Mouse (Mus musculus) adrenal gland, postnatal 4 days (tissue): ENCODE results near the gene Gpatch2. TPM values are rescaled to one million over a fixed set of nuclear protein-coding genes. Genes with fewer than 3 reads are reported as not detected.
A peak's percentile ranks its signal among the peaks of the same experiment; 100 is the strongest.

ENCODE experiments used
- DNase-seq, 2 experiments: peaks; one replicate each; pipeline ENCODE4 v3.0.0; 2021 to 2022; ENCODE audit warnings: low spot score in 2 of 2, mixed read lengths in 2 of 2
- long read RNA-seq, 2 experiments: library from polyadenylated mRNA; stranded (forward); transcript quantifications; one replicate each; pipeline ENCODE4 v2.0.0; 2021
- total RNA-seq, 2 experiments: library from RNA; stranded (reverse); gene quantifications; 2 replicates each; pipeline ENCODE4 v1.2.3; 2021

Gene Gpatch2
- 10 to 100 TPM; 26.8 to 32.8 TPM for total RNA-seq
- long read RNA-seq, experiment 1, full-length matches to known transcripts: 1 of 6 reads
- long read RNA-seq, experiment 1, partial matches to known transcripts: 0 of 6 reads
- long read RNA-seq, experiment 1, other reads (novel, unspliced or antisense): 5 of 6 reads
- long read RNA-seq, experiment 2, full-length matches to known transcripts: 5 of 13 reads
- long read RNA-seq, experiment 2, partial matches to known transcripts: 6 of 13 reads
- long read RNA-seq, experiment 2, other reads (novel, unspliced or antisense): 2 of 13 reads

DNA sequence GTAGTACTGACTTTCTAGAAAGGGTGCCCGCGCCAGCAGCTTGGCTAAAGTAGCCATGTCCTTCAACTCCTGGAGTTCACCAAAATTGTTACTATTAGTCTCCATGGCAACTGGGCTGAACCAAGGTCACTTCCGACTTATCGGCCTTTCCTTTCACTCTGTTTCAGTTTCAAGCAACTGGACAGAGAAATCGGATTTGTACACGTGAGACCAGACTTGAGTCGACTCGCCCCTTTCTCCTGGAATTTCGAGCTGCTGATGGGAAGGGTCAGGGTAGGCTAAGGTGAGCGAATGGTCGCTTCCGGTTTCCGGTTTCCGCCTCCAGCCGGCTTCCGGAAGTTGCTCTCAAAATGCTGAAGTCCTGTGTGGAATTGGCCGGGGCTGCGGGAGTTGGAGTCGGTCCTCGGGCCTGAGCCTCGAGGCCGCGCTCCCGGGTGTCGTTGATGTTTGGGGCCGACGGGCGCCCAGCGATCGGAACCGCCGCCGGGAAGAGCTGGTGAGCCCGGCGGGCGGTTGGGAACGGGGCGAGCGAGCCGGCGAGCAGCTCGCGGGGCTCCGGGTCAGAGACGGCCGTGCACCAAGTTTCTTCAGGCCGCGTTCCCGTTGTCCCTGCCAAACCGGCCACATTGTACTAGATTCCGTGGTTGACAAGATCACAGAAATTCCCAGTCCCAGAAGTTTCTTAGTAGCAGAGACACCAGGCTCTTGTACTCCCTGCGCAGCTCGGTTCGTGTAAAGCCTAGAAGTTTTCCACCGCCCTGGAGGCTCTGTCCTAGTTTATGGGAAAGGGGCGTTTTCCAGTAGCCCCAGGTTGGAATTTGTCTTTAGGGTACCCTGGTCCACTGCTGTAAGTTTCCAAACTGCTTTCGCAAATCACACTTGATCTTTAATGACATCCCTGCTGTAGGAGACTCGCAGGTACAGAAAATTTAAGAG lies at the start of gene Gpatch2, which contains the start of gene Spata17:
TSS of gene Gpatch2 (plus strand) at position 328 of the 936 bp plus-strand sequence.
TSS of gene Spata17 (minus strand) at position 285 of the 936 bp plus-strand sequence.
- peak; percentile 46 to 67 for DNase-seq

DNA sequence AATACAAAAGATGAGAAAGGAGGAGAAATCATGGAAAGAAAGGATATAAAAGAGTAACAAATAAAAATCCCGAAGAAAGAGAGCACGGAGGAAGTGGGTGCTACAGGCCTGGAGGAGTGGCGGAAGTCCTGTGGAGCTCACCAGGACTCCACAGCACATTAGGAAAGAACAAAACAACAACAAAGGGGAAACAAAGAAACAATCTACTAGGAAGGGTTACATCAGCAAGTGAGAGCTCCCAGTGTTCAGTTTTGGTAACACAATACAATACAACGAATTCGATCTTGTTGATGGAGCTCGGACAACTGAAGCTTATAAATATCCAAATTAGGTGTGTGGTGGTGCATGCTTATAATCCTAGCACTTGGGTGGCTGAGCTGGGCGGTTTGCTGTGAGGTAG lies 45.7 kb upstream of the Gpatch2 start:
- DNase-seq: no peak

DNA sequence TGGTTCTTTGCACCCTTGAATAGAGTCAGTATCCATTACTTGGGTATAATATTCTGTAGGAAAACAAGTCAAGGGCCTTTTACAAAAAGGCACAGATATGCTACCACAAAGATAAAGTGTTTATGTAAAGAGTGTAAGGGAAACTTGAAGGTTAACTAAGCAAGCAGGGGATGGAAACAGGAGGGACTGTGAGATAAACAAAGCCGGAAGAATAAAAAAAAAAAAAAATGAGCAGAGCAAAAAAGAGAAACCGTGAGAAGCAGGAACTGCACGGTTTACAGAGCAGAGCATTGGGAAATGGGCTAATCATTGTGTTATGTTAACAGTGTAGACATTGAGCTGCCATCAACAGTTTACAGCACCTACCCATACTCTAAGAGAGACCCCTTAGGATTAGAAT lies 44.9 kb upstream of the Gpatch2 start:
- DNase-seq: no peak

DNA sequence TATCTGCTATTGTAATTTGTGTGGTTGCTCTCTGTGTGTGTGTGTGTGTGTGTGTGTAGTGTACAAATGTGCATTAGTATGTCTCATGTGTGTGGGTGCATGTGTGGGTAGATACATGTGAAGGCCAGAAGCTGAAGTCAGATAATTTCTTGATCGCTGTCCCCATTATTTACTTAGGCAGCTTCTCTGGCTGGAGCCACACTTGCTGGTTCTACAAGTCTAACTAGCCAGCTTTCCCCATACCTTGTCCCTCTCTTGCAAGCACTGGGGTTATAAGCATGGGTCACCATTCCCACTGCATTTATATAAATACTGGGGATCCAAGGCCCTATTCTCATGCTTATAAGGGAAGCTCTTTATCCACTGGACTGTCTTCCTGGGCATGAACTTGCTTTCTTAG lies 39.3 kb upstream of the Gpatch2 start:
- no peak for DNase-seq

DNA sequence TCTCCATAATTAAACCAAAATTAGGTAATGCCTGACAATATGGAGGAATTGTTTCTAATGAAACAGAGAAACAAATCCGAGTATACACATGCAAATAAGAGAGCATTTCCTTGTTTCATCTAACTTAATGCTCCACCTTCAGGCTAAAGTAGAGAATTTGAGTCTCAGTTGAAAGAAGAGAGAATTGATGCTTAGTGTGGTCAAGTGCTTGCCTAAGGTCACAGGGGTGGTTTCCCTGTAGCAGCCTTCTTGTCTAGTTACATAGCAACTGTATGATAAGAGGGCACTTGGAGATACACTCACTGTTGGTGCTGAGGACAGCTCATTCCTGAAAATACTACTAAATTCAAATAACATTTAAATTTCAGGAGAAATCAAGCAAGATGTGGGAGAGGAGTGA lies 36.8 kb upstream of the Gpatch2 start:
- no peak for DNase-seq

DNA sequence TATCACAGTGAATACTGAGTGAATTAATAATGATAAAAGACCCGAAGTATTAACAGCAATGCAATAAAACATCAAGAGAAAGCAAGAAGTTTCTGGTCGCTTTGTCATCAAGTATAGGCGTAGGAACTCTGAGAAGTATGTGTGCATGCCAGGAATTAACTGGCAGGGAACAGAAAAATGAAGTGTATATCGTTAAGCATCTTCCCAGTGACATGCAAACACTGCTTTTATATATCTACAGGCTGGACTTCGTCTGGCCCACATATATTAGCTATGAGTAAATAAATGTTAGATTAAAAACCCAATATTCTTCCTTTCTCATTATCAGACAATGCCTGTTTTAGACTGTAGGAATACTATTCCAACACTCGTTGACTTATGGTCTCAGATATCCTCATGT lies 9.8 kb upstream of the Gpatch2 start:
- DNase-seq: no peak

DNA sequence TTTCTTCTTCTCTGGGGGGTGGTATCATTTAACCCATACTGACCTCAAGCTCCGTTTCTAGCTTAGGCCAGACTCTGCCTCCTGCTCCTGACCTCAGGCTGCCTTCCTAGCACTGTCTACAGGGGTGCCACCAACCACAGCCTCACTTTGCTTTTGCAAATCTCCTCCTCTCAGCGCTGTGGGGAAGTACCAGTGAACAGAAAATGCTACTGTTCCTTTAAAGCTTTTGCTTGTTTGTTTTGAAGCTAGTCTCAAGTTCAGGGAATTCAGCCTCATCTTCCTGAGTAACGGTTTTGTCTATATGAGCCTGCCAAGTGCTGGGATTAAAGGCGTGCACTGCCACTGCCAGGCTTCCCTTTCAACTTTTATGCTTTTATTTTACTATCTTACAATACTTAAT lies 5.8 kb upstream of the Gpatch2 start:
- DNase-seq: no peak

DNA sequence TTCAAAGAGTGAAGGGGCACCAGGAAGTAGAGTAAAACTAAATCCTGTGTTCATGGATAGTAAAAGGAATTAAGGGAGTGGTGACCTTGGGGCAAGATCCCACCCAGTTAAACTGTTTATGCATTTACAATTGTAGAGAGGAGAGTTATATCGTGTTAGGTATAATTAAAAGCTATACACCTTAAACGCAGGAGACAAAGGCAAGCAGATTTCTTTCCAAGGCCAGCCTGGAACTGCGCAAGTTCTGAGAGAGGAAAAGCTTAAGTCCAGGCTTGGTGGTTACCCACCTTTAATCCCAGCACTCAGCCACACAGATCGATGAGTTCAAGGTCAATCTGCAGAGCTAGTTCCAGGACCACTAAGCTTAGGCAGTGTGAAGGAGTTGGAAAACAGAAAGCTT lies 4.6 kb upstream of the Gpatch2 start:
- DNase-seq: no peak

DNA sequence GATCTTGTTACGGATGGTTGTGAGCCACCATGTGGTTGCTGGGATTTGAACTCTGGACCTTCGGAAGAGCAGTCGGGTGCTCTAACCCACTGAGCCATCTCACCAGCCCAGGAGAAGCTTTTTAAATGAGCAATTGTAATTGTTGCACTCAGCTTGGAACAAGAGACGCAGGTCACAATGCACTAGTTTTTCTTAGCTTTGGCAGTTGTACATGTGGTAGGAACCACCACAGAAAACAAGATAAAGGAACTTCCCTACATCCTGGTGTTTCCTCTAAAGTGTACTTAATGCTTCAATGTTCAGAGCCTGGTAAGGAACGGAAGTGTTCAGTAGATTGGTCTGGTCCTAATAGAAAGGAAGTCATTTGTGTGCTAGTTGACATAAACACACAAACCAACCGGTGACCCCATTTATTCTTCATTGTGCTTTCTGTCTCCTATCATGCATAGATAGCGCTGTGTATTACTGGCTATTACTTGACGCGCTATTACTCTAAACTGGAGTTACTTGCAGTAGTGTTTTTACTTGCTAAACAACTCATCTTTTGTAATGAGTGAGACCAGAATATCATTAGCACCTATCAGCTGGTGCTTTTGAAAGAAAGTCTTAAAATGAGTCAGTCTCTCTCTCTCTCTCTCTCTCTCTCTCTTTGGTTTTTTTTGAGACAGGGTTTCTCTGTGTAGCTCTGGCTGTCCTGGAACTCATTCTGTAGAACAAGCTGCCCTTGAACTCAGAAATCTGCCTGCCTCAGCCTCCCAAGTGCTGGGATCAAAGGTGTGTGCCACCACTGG lies 1.5 kb downstream of the Gpatch2 start:
- DNase-seq: no peak

DNA sequence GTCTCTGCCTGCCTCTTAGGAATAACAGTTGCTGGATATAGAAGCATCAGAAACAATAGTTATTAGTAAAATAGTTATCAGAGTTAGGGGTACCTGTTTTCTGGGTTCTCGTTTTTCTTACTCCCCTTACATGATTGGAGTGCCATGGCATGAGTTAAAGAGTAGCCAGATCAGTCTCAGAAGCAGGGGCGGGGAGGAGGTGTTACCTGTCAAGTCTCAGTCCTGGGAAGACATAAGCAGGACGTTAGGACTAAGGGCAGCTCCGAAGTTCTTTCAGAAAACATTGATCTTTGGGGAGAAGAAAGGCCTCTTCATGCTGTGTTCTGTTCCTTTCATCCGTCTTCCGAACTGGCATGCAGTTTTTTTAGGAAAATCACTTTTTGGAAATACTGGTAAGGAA lies 5.4 kb downstream of the Gpatch2 start:
- no peak for DNase-seq

DNA sequence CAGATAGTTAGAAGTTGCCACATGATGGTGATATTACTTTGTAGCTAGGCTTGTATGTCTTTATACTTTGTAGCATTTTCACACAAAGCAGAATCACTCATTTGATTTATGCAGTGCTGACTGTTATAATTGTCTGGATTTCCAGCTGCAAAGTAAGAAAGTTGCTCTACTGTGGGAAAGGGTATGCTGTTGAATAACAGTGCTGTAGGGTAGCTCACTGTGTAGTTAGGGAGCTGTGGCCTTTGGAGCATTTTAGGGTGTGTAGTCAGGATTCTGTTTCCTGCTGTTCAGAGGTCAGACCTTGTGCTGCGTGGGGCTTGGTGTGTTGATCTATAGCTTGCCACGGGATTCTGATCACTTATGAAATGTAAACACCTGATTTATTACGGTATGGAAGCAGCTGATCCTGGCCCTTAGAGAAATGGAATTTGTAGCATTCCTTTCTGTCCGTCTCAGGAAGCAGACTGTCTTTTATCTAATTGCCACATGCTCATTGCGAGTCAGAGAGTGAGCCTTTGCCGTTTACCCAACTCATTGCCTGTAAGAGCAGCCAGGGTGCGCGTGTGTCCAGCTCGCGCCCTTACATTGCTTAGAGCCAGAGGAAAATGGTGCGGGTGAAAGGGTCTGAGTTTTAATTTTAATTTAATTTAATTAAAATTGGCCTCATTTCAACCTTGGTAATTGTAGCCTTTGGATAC lies 11.2 kb downstream of the Gpatch2 start:
- no peak for DNase-seq

DNA sequence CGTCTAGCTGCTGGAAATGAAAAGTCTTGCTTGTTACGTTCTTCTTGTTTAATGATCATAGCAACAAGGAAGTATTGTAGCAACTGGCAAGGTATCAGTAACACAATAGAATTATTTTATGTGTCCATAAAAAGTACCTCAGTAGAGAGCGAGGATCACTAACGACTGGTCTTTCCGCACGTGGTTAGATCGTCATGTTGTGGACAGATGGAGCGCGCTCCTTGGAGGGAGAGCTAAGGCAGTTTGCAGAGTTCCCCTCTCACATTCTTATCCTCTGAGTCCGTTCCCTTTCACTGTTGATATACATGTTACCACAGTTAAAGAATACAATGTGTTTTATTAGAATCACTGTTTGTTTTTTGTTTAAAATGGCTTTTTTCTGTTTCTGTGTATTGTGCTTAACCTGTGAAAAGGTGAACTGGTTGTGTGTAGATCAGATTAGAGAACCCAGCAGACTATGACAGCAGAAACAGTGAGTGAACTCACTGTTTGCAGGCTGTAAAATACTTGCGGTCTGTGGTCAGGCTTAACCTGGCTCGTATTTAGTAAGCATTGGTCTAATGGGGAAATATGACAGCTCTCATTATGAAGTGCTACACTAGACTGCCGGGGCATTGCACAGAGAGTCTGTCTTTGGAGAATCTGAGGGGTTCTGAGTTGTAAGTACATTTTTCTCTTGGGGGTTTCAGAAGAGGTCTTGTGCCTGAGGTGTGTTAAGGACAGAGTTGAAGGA lies 13.3 kb downstream of the Gpatch2 start:
- no peak for DNase-seq

DNA sequence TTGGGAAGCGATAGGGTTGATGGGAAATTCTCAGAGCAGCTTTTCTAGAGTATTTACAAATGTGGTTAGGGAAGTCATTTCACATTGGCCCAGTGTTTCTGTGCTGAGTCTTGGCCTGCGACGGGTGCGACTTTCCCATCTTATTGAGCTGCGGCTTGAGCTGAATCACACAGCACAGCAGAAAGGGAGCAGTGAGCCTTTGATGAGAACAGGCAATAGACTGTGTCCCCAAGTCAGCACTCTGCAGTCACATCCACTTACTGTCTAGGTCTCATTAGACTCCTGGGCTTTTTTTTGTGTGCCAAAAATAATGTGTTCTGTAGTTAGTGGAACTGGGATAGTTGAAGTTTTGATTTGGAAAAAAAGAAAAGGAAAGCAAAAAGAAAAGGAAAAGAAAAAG lies 14.9 kb downstream of the Gpatch2 start:
- no peak for DNase-seq

DNA sequence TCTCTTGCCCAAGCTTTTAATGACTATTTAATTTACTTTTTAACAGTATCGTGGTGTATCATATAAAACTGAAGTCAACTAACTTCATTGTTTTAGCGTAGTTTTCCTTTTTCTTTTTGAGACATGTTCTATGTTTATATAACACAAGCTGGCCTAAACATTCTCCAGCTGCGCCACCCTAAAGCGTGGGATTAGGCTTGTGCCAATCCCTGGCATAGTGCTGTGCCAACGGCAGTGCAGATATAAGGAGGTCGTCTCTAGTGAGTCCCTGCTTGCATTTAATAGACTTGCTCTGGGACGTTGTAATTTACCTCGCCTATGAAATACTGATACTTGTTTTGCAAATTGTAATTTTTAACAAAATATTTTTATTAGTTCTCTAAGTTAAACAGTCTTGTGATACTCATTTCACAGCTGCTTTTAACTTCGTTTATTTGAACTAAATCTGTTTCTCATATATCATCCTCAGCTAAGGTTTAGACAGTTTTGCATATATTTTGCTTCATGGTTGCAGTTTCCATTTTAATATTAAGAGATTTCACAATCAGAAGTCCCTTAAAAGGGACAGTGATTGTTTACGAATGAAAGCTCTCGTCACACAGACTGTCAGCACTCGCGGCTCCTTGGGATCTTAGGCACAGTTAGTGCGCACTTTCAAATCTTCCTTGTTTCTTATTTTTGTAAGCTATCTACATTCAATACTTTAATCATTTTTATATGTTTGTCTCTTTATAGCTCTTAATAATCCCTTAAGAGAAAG lies 17.1 kb downstream of the Gpatch2 start:
- DNase-seq: no peak

DNA sequence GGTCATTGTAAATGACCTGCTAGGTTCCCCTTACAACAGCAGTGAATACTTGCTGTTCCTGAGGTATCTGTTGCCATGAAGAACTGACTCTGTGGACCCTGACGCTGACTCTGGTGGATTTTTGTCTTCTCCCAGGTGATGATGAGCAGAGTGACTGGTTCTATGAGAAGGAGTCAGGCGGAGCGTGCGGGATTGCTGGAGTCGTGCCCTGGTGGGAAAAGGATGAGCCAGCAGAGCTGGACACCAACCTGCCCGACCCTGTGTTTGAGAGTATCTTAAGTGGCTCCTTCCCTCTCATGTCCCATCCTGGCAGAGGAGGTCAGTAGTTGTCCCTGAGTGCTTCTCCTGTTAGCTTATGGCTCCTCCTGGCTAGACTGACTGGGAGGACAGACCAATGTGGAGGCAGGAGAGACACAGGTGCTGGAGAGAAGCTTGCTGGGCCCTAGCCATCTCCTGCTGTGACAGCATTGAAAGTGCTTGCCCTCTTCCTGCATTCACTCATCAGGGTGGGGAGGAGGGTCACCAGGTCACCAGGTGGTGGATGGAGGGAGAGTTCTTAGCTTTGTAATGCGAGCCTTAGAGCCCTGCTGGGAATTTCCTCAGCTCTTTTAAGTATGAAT lies 17.8 kb downstream of the Gpatch2 start:
- no peak for DNase-seq

DNA sequence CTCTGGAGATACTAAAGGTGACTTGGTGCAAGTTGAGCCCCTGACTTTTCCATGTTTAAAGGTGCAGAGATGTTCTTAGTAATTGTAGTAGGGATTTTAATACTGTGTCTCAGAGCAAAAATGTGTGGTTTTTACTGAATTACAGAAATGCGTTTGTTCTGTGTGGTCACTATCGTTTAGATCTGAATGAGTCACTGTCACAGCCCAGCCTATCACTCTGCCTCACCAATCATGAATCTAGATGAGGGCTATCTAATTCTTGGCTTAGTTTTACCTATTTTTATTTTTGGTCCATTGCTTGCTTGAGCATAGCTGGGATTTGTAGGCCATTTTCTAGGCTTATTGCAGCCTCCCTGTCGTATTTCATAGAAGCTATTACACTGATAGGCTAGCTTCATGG lies 19.9 kb downstream of the Gpatch2 start:
- no peak for DNase-seq

DNA sequence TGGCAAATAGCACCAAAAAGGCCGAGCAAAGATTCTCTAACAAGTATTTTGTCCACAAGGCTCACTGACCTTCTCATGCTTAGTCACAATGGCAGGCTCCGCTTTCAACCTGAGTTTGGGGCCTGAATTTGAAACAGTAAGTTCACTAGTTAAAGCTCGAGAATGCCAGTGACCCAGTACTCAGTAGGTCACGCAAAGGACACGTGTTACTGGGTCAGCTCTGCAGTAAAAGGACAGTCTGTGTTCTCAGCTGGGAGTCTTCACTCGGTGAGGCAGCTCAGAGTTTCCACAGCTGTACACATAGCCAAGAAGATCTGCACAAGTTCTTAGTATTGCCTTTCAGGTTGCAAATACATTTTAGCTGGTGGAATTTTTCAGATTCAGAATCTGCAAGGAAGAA lies 21.0 kb downstream of the Gpatch2 start:
- no peak for DNase-seq

DNA sequence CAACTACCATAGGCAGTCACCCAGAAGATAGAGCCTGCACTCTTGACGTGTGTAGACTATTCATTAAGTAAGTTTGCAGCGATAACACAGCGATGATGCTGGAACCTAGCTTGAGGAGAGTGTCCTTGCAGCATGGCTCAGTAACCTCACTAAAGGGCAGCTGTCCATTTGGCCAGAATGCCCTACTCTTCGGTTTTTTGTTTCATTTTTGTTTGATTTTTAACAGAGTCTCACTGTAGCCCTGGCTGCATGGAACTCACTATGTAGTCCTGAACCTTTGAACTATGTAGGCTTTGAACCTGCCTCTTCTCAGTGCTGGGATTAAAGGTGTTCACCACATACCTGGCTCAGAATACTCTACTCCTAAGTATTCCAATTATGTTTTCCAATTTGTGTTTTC lies 22.8 kb downstream of the Gpatch2 start:
- no peak for DNase-seq

DNA sequence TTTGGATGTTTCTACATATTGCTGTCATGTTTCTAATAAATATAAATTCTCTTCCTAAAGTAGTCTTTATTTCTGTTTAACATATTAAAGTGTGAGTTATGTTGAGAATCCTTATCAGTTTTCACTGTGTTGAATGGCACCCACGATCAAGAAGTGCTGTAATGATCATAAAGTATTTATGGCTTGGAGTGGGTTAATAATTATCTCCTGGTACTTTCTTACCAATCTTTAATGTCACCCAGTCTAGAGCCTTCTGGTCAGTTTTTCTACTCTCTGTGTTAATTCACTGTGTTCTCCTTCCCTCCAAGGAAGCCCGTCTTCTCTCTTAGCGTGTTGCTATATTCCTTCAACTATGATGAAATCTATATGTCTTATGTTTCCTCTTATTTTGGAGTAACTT lies 25.0 kb downstream of the Gpatch2 start:
- DNase-seq: no peak
